Mouse (Mus musculus) neutrophil, adult 5-6 weeks (primary cell): Measurements from ENCODE around the gene Cnr2. TPM values are rescaled to one million over a fixed set of nuclear protein-coding genes. Genes with fewer than 3 reads are reported as not detected.

Experiments
- ATAC-seq: fragments of 151-379, 151-347 bp; 2 replicates; pipeline ENCODE4 v1.8.0; 2017; ENCODE audit warnings: mild to moderate bottlenecking, moderate TSS enrichment; ENCODE audit not compliant: insufficient number of reproducible peaks, poor library complexity, low FRiP score, severe bottlenecking; ENCODE audit errors: extremely low read depth
- total RNA-seq: library from RNA; stranded (forward); fragments of 200-1000 nt; gene quantifications from 2 replicates; pipeline ENCODE4 v1.2.3, GENCODE M21; 2017

Gene Cnr2
- total RNA-seq, 1 experiment from 2014 or later: 72.5 TPM

DNA sequence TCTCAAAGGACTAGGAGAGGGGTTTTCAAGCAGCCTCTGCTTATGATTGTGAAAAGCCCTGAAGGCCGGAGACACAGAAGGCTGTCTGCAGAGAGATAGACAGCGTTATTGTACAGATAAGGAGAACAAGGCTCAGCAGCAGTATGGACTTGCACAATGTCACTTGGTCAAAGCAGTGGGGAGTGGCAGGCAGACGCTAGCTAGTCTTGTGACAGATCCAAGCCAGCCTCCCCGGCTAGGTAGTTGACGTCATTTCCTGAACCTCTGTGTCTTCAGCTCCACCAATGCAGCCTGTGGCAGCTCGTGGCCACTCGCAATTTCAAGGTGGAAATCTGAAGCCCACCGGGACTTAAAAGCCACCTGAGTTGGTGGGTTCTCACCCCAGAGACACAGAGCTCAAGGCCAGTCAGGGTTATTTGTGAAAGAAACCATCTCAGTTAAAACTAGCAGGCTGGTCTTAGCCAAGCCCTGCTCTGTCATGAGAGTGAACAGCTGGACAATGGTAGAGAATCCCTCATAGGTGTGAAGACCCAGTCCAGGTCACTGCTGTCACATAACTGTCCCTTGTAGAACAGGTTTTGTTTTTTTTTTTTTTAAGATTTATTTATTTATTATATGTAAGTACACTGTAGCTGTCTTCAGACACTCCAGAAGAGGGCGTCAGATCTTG is 3.3 kb downstream of the Cnr2 start:
- ATAC-seq: peak; percentile 86

DNA sequence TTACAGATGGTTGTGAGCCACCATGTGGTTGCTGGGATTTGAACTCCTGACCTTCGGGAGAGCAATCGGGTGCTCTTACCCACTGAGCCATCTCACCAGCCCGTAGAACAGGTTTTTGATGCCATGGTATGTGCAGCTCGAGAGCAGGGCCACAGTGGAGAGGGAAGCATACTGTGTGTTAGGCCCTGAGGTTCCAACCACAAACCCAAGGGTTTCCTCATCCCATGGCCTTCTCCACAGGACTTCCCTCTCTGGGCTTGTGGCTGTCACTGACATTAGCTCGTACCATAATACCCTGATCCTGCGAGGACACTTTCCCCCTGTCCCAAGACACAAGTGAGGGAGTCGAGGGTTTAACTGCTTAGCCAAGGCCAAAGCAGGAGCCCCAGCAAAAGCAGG is 3.9 kb downstream of the Cnr2 start:
- peak; percentile 43; the same call in 1 of the 2 replicates for ATAC-seq

DNA sequence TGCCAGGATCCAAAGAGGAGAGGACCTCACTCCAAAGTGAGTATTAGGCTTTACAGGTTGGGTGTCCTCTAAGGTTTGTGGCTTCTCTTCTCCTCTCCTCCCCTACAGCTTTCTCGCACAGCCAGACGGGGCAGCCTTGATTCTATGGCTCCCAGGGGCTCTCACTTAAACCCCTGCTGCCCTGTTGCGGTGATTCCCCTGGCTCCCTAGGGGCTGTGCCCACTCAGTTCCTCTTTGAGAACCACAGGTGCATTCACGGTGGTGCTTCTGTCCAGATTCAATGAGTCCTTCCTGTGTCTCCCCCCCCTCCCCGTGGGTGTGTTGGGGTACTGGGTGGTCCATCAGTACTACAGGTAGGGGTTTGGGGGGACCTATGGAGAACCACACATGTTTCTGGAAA is 4.8 kb downstream of the Cnr2 start:
- ATAC-seq: peak; percentile 61

DNA sequence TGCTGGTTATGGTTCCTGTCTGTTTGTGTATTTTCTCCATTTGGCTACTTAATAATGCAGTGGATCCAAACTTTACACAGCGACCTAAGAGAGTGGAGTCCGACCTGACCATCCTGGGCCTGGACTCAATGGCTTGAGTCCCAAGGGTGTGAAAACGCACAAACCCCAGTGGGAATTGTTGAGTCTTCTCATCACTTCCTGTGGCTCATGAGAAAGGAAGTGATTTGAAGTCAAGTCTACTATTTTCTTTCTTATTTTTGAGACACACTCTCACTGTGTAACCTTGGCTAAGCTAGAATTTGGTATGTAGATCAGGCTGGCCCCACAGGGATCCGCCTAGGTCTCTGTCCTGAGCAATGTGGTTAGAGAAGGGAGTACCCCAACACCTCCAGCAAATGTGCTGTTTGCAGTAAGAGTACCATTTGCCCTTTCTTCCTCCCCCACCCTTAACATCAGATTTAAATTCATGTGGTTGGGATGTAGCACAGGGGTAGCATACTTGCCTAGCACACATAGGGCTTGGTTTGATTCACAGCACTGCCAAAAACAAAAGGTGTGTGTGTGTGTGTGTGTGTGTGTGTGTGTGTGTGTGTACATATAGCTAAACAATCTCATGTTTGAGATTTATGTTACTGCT is 7.5 kb downstream of the Cnr2 start:
- ATAC-seq: no peak

DNA sequence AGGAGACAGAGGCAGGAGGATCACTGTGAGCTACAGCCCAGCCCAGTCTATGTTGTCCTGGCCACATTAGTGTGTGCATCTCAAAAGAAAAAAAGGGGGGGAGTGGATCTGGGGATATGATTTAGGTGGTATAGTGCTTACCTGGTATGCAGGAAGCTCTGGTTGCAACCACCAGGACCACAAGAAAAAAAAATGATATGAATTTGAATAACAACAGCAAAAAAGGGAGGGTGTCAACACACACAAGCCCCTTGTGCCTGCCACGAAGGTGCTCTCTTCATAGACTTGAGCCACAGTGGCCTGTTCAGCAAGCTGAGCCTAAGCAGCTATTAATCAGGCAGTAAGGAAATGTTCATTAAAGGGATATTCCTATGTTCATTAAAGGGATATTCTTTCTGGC is 9.6 kb downstream of the Cnr2 start:
- ATAC-seq: no peak

DNA sequence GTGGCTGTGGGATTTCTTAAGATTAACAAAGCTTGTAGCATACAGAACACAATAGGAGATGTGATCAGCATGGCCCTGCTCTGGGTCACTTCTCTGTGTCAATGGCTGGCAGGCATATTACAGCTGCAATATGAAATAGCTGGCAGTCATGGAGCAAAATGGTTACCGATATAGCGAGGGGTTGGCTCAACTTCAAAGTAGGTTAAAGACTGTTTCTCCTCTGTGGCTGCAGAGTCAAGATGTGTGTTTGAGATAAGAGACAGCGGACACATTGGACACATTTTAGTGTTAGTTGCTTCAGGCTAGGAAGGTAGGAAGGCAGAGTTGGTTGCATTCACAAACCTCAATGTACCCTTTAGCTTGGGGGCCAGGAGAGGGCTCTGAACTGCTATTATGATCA is 11.4 kb downstream of the Cnr2 start:
- ATAC-seq: no peak

DNA sequence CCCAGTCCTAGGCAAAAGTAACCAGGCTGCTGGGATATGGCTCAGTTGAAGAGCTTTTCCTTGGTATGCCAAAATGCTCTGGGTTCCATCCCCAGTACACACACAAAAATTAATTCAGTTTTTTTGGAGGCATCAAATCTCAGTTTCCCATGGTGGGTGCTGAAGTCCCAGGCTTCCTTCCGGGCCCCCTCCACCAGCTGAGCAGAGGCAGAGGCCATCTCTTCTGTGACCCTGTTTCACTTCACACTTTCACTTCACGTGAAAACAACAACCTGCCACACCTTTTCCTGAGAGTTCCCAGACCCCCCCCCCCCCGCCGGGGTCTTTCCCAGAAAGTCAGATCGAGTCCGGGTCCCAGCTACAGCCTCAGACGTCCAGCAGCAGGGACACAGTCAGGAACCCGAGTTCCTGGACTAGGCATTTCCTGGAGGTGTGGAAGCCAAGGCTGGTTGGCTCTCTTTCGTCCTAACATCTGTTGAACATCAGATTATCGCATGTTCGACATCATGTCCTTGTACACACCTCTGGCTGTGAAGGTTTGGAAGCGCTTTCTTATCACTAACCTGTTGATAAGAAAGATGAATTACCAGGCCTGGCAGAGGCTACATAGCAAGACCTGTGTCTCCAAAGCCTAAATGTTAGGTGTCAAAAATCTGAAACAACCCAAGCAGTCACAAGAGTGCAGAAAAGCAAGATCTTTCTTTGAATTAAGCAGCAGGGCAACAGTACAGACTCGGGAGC is 14.3 kb downstream of the Cnr2 start:
- ATAC-seq: no peak

DNA sequence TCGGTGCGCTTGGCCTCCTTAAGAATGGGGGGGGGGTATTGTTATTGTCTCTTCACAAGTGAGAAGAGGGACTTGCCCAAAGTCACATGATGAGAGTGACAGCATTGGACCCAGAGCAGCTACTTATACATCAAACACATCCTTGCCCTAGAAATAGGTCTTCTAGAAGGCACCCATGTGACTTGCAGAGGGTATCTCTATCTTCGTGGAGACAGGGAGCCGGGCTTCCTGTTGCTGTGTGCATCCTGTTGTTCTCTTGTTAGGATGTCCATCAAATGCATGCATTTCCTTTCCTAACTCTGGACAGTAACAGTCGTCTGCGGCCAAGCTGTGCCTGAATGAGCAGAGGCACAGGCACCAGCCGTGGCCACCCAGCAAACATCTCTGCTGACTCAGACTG is 16.3 kb downstream of the Cnr2 start:
- ATAC-seq: peak; percentile 69

DNA sequence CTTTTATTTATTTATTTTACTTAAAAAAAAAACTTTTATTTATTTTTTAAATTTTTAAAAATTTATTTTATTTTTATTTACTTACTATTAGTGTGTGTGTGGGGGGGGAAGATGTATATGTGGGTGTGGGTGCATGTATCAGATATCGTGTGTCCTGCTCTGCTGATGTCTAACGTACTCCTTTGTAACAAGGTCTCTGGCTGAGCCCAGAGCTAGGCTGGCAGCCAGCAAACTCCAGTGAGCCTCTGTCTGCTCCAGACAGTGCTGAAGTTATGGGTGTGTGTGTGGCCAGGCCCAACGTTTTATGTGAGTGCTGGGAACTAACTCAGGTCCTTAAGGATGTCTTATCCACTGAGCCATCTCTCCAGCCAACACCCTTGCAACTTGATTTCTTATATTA is 17.0 kb downstream of the Cnr2 start:
- ATAC-seq: no peak; the same call in 1 of the 2 replicates

DNA sequence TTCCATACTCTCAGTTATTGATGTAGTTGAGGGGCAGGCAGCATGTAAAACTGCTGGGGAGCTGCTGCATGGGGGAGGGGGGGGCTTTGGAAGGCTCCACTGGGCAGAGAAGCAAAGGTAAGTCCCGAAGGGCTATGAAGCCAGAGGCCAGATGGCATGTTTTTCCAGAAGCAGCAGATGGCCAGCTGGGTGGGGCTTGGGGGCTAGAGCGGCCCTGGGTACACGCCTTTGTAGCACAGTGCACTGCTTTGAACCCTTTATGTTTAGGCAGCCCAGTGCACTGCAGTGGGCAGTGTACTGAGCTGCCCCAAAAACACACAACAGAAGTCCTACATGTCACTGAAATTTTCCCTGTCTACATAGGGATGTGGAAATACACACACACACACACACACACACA is 17.6 kb downstream of the Cnr2 start:
- ATAC-seq: no peak

DNA sequence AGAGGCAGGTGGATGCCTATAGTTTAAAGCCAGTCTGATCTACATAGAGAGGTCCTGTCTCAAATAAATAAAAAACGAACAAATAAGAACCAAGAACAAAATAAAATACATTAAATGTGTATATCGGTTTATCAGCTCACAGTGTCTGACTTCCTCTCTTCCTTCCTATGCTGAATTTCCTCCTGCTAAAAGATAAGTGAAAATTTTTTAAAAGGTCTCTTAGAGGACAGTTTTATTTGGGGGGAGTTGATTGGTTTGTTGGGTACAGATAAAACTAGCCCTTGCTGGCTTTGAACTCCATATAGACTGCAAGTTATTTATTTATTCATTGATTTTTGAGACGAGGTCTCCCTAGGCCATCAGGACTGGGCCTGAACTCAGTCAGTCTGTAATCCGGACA is 18.2 kb downstream of the Cnr2 start:
- ATAC-seq: no peak

DNA sequence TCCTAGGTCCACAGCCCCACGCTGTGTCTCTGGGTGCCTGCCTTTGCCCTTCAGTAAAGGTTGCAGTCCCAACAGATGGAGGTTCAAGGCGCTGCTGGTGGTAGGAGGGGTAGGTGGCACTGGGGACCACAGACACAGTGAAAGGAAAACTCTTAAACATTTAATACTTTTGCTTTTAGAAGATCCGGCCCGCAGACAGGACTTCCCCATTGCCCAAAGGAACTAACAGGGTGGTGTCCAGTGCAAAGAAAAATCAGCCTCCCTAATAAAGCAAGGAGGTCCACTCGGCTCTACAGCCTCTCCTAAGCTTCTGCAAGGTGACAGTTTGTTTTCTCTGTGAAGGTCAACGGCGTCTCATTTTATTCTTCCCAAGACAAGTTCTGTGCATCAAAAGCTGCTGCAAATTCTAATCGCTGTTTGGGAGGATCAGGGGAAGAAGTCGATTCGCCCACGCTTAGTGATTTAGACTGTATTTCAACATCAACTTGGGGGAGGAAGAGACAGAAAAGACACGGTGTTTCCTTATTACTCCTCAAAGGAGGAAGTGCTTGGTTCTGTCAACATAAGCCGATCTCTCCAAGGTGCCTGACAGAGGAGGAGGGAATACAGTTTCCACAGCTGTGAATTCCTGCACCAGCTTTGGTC is 23.6 kb downstream of the Cnr2 start:
- peak; percentile 27; the same call in 1 of the 2 replicates for ATAC-seq

DNA sequence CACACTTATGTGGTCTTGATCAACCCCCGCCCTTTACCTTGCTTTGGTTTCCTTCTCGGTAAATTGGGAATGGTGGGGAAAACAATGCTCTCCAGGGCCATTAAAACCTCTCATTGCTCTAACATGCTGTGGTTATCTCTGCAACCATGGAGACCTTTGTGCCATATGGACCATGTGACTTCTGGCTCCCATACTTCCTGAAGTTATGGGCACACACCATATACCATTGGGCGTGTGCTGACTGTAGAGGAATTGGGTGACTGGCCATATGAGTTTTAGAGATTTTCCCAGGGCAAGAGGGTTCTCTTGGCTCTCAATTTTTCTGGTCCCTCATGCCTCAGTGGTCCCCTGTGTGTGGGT is 24.1 kb downstream of the Cnr2 start:
- no peak for ATAC-seq

DNA sequence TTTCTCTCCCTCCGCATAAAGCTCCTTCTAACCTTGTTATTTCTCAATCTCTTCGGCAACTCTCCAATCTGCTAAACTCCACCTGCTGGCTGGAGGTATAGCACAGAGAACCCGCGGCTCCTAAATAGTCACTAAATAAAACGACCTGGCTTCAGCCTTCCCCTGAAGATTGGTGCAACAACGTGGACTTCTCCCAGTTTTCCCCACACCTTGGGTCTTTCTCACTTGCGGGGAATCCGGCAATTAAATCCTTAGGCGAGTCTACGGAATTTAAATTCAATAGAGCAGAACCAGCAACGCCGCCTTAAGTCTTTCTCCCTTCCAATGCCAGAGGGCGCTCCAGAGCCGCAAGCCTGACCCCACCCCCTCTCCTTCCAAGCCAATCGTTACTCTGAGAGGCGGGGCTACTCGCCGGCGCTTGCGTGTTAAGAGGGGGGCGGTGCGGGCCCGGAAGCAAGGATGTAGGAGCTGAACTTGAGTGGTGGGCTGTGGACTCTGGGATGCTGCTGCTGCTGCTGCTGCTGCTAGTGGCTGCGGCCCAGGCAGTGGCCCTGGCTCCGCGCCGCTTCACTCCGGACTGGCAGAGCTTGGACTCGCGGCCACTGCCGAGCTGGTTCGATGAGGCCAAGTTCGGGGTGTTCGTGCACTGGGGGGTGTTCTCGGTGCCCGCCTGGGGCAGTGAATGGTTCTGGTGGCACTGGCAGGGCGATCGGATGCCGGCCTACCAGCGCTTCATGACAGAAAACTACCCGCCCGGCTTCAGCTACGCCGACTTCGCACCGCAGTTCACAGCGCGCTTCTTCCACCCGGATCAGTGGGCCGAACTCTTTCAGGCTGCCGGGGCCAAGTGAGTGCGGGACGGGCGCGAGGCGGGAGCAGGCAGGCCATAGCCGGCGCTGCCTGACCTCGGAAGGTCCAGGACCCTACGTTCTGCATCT is 25.4 kb downstream of the Cnr2 start, which contains the start of gene Fuca1:
Gene Fuca1 (plus strand): TSS at position 432 of the 938 bp plus-strand sequence.
- ATAC-seq: peak; percentile 90

DNA sequence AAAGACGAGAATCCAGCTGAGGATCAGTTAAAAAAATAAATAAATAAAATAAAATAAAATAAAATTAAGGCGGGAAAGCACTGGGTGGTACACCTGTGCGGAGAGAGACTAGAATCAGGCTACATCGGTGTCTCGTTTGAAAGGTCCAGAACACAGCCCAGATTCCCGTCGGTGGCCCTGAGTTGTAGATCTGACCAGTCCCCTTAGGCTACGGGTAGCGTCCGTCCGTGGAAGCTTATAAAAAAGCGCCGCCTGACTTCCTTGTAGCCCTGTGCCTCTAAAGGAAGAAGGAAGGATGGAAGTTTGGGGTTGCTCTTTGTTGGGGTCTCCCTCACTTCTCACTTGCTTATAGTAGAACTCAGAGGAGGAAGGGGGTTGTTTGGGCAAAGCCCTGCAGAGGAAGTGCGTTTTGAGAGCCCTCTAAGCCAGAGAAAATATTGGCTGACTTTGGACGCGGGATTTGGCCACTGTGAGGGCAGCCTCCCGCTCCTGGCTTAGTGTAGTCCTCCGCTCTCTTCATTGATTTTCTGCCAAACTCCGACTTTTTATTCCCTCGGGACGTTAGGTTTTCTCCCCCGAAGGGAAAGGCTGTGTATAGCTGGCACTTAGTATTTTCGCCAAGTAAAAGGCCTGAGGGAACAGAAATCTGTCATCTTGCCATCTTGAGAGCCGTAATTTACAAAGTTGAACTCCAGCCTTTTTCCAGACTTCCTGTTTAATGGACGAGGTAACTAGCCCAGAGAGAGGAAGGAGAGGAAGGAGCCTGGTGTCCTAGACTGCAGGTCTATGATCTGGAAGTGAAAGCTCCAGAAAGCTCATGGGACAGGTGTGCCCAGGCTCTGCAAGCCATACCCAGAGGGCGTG is 26.3 kb downstream of the Cnr2 start:
- no peak for ATAC-seq

DNA sequence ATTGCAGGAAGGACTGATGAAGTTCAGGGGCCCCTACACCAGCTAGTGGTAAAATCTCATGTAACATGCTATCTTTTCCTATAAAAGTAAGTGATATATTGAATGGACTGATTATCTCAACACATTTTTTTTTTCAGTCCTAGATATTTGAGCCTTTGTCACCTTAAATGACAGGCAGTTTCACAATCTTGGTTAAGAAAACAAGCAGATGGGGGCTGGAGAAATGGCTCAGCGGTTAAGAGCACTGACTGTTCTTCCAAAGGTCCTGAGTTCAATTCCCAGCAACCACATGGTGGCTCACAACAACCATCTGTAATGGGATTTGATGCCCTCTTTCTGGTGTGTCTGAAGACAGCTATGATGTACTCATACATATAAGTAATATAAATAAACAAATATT is 27.0 kb downstream of the Cnr2 start:
- no peak for ATAC-seq

DNA sequence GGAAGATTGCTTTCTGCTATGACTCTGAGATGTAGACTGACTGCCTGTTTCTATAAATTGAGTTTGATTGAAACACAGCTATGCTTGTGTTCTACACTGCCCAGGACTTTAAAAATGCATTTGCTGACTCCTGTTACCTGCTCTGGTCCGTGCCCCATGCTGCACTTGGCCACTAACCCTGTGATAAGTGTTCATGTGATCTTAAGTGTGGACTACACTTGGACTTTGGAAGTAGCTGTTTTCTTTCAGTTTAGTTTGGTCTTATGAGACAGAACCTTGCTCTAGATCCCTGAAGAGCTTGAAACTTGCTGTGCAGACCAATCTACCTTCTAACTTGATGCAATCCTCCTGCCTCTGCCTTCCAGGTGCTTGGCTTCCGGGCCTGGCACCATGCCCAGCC is 29.2 kb downstream of the Cnr2 start:
- no peak for ATAC-seq

DNA sequence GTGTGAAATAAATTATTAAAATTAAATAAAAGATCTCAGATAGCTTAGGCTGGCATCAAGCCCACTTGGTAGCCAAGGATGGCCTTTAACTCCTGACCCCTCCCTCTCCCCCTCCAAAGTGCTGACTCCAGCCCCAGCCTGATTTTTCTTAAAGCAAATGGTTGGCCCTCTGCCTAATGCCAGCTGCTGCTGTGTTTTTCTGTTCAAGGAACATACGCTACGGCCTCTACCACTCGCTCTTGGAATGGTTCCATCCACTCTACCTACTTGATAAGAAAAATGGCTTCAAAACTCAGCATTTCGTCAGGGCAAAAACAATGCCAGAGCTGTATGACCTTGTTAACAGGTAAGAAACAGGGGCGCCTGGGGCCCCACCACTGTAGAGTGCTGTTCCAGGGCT is 30.1 kb downstream of the Cnr2 start:
- no peak for ATAC-seq
